Mouse (Mus musculus) bone marrow macrophage, adult 2 months (primary cell): ENCODE measurements at regions not wholly inside any gene's neighbourhood (a gene's known extent, or its start where the extent isn't known, plus 50 kb on each side); places are given as distances from the start of the nearest gene placed in this dataset.
"Not testable (repeated sequence)": the region's sequence is repeated elsewhere in the genome, so short reads cannot be mapped to it uniquely, and the experiment has no call there.

ENCODE experiments used
- H3K27ac ChIP-seq: 2 replicates; pipeline ENCODE4 v1.5.1; 2012; ENCODE audit warnings: low read depth, low read length; ENCODE audit not compliant: insufficient read depth
- H3K4me1 ChIP-seq: 2 replicates; pipeline ENCODE4 v1.6.1; 2012; ENCODE audit warnings: low read length; ENCODE audit not compliant: control insufficient read depth, insufficient read depth
- H3K4me3 ChIP-seq: 2 replicates; pipeline ENCODE4 v1.5.1; 2012; ENCODE audit warnings: mild to moderate bottlenecking, low read length, moderate library complexity; ENCODE audit not compliant: insufficient read depth
- CTCF ChIP-seq: IDR thresholded peaks from 2 replicates; pipeline ENCODE4 v1.5.1; 2012; ENCODE audit warnings: low read depth, mild to moderate bottlenecking, low read length, moderate library complexity
- POLR2A ChIP-seq: IDR thresholded peaks from 2 replicates; pipeline ENCODE4 v1.6.1; 2012; ENCODE audit warnings: mild to moderate bottlenecking, low read depth, low read length, borderline replicate concordance

GRCm38 (mm10) chr14:52622184-52622583 is 126.6 kb upstream of the Olfr1507 start:
- TF ChIP-seq POLR2A (no peak), CTCF (no peak)
- no peak overlapping the region for H3K4me3 ChIP-seq
- H3K4me1 ChIP-seq, result no peaks in the 10 kb centered on the region
- H3K27ac ChIP-seq, result no peak overlapping the region

DNA sequence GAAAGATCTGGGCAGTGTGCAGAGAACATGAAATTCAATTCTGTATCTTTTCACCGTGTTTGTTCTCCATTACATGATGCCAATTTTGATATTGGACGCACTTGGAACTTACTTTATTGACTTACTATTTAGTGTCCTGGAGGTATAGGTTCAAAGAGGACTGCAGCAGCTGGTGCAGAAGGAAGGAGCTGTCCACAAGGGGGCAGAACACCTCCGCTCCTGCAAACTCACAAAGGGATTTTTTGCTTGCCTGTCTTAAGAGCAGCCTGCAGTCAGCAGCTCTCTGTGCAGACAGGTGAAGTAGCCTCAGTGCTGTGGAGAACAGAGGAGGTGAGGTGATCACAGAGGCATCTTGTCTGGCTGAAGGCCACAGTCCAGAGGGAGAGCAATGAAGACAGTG is 84.8 kb upstream of the Olfr1507 start:
- no peak overlapping the region for H3K27ac ChIP-seq
- TF ChIP-seq POLR2A (no peak), CTCF (no peak)
- no peaks in the 10 kb centered on the region for H3K4me1 ChIP-seq
- no peak overlapping the region for H3K4me3 ChIP-seq

- H3K27ac ChIP-seq, result no peak overlapping the region
- TF ChIP-seq POLR2A, result no peak
- no peak for TF ChIP-seq CTCF
- no peaks in the 10 kb centered on the region for H3K4me1 ChIP-seq
- H3K4me3 ChIP-seq, result no peak overlapping the region
Measured at GRCm38 (mm10) chr14:52566920-52567319, 71.4 kb upstream of the Olfr1507 start.

GRCm38 (mm10) chr14:52565606-52566005 is 70.1 kb upstream of the Olfr1507 start:
- Histone ChIP-seq H3K4me1 (no peaks in the 10 kb centered on the region), H3K27ac (no peak overlapping the region), H3K4me3 (no peak overlapping the region)
- TF ChIP-seq POLR2A (no peak), CTCF (no peak)

GRCm38 (mm10) chr14:52556340-52556739 is 60.8 kb upstream of the Olfr1507 start:
- H3K4me3 ChIP-seq, H3K27ac ChIP-seq, H3K4me1 ChIP-seq: not testable (repeated sequence)

DNA sequence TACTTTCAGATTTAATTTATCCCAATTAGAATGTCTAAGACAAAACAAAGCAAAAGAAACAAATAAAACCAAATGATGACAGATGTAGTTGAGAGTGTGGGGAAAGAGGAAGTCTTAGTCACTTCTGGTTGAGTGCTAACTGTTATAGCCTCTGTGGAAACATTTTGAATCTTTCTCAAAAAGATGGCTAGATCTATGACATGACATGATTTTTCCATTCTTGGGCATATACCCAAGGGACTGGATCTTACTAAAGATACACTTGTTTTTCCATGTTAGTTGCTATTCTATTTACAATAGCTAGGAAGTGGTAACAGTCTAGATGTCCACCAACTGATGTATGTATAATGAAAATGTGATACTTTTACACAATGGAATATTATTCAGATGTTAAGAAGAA is 57.9 kb upstream of the Olfr1507 start:
- no peak overlapping the region for H3K27ac ChIP-seq
- H3K4me1 ChIP-seq, result no peaks in the 10 kb centered on the region
- no peak overlapping the region for H3K4me3 ChIP-seq
- TF ChIP-seq CTCF (no peak), POLR2A (no peak)

GRCm38 (mm10) chr14:52547933-52548332 is 52.4 kb upstream of the Olfr1507 start:
- Histone ChIP-seq H3K4me3 (no peak overlapping the region), H3K4me1 (no peaks in the 10 kb centered on the region), H3K27ac (no peak overlapping the region)
- TF ChIP-seq CTCF (no peak), POLR2A (no peak)
